Mouse (Mus musculus): Measurements from ENCODE around the gene Tpsb2. TPM values are rescaled to one million over a fixed set of nuclear protein-coding genes. Genes with fewer than 3 reads are reported as not detected.

Gene Tpsb2
- 13.5 and 14.6 TPM in 2 replicates for polyA plus RNA-seq (2012; rRNA removed)

GRCm38 (mm10) chr17:25366005-25366404 lies at the start of gene Tpsb2:
TSS of gene Tpsb2 (plus strand) at chr17:25366305.

GRCm38 (mm10) chr17:25318354-25318753 lies 47.8 kb upstream of the Tpsb2 start, which contains the start of gene Prss29:
TSS of gene Prss29 (plus strand) at chr17:25318654.

GRCm38 (mm10) chr17:25345462-25345861 lies 20.6 kb upstream of the Tpsb2 start, which contains the start of gene Tpsab1:
TSS of gene Tpsab1 (minus strand) at chr17:25345562.

GRCm38 (mm10) chr17:25368973-25369372 lies 2.9 kb downstream of the Tpsb2 start, which contains the start of gene Tpsg1:
TSS of gene Tpsg1 (plus strand) at chr17:25369273.

Other genes starting within 250 kb of the Tpsb2 start
- gene Ptx4, start 245.5 kb upstream of the Tpsb2 start, polyA plus RNA-seq (2012; rRNA removed): not detected in 2 replicates
- gene Clcn7, start 232.9 kb upstream of the Tpsb2 start, polyA plus RNA-seq (2012; rRNA removed): 41.1 and 43.3 TPM in 2 replicates
- gene Ccdc154, start 203.8 kb upstream of the Tpsb2 start, polyA plus RNA-seq (2012; rRNA removed): 0.06 TPM in 1 of 2 replicates, not detected in the other
- gene Gm38655, start 190.8 kb upstream of the Tpsb2 start, polyA plus RNA-seq (2012; rRNA removed): 2.2 and 2.3 TPM in 2 replicates
- gene BC003965, start 181.8 kb upstream of the Tpsb2 start, polyA plus RNA-seq (2012; rRNA removed): 12.1 and 12.5 TPM in 2 replicates
- 23.6 and 27.6 TPM in 2 replicates for gene Unkl, start 177.9 kb upstream of the Tpsb2 start, polyA plus RNA-seq (2012; rRNA removed)
- gene Gnptg, start 126.2 kb upstream of the Tpsb2 start, polyA plus RNA-seq (2012; rRNA removed): 28.6 and 37.7 TPM in 2 replicates
- 37.8 and 39.0 TPM in 2 replicates for gene Tsr3, start 126.1 kb upstream of the Tpsb2 start, polyA plus RNA-seq (2012; rRNA removed)
- 10.1 and 19.3 TPM in 2 replicates for gene Baiap3, start 109.9 kb upstream of the Tpsb2 start, polyA plus RNA-seq (2012; rRNA removed)
- gene Ube2i, start 91.7 kb upstream of the Tpsb2 start, polyA plus RNA-seq (2012; rRNA removed): 112 and 129 TPM in 2 replicates
- gene Prss34, start 67.9 kb upstream of the Tpsb2 start, polyA plus RNA-seq (2012; rRNA removed): 0.40 and 0.59 TPM in 2 replicates
- not detected in 2 replicates for gene Prss28, start 57.7 kb upstream of the Tpsb2 start, polyA plus RNA-seq (2012; rRNA removed)
- 0.52 and 0.84 TPM in 2 replicates for gene Prss29, start 47.7 kb upstream of the Tpsb2 start, polyA plus RNA-seq (2012; rRNA removed)
- 0.79 and 1.6 TPM in 2 replicates for gene Tpsab1, start 20.7 kb upstream of the Tpsb2 start, polyA plus RNA-seq (2012; rRNA removed)
- gene Tpsg1, start 3.0 kb downstream of the Tpsb2 start, polyA plus RNA-seq (2012; rRNA removed): 0.40 and 0.45 TPM in 2 replicates
- 61.2 and 67.3 TPM in 2 replicates for gene Cacna1h, start 67.5 kb downstream of the Tpsb2 start, polyA plus RNA-seq (2012; rRNA removed)
- gene Tekt4, start 88.3 kb downstream of the Tpsb2 start, polyA plus RNA-seq (2012; rRNA removed): 13.3 and 13.9 TPM in 2 replicates
- not detected in 2 replicates for gene Sstr5, start 131.0 kb downstream of the Tpsb2 start, polyA plus RNA-seq (2012; rRNA removed)
- 4.4 and 5.8 TPM in 2 replicates for gene Sox8, start 204.4 kb downstream of the Tpsb2 start, polyA plus RNA-seq (2012; rRNA removed)
- 22.7 and 27.2 TPM in 2 replicates for gene Lmf1, start 212.8 kb downstream of the Tpsb2 start, polyA plus RNA-seq (2012; rRNA removed)